Mouse (Mus musculus) c-Kit-negative CD71-positive TER-119-positive erythroid progenitor cells, embryonic 14.5 days (primary cell): ENCODE data around the gene Satb1.

ENCODE experiments used
- DNase-seq: peaks from one replicate; pipeline ENCODE4 v3.0.0-alpha.2; 2013; ENCODE audit warnings: low read depth, low spot score

The Satb1 gene

GRCm38 (mm10) chr17:51777813-51778212 lies 55.3 kb downstream of the Satb1 start:
- DNase-seq: no peak

DNA sequence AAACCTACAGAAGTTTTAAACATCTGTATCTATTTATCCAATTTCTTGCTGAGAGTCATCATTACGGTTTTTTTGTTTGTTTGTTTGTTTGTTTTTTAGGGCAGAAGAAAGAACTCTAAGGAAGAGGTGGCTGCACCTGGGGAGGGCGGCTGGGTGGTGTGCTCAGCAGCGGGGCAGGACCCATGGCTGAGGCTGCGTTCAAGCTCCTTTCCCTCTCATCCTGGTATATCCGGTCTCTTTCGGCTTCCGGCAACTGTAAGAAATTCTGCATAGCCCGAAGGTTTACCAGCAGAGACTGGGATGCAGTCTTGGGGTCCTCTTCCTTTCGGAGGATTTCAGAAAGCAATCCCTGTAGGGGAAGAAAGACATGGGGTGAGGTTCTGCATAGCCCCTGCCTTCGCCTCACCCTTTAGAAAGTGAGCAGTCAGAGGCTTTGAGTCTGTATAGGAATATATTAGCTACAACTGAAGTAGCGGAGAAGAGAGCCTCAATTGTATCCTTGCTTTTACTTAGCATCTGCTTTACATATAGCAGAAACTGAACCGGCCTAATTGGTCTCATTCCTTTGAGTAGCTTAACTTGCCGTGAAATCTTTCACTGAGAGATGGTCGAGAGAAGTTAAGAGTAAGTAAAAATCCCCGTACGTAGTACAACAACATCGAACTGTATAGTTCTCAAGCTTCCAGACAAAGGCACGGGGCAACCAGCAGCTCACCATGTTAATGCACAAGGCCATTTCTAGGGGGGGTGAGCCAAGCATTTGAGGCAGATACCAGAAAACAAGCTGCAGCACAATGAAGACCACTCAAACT lies 57.8 kb downstream of the Satb1 start:
- no peak for DNase-seq

GRCm38 (mm10) chr17:51763600-51763999 lies 69.5 kb downstream of the Satb1 start:
- no peak for DNase-seq

GRCm38 (mm10) chr17:51762503-51762902 lies 70.6 kb downstream of the Satb1 start:
- no peak for DNase-seq

DNA sequence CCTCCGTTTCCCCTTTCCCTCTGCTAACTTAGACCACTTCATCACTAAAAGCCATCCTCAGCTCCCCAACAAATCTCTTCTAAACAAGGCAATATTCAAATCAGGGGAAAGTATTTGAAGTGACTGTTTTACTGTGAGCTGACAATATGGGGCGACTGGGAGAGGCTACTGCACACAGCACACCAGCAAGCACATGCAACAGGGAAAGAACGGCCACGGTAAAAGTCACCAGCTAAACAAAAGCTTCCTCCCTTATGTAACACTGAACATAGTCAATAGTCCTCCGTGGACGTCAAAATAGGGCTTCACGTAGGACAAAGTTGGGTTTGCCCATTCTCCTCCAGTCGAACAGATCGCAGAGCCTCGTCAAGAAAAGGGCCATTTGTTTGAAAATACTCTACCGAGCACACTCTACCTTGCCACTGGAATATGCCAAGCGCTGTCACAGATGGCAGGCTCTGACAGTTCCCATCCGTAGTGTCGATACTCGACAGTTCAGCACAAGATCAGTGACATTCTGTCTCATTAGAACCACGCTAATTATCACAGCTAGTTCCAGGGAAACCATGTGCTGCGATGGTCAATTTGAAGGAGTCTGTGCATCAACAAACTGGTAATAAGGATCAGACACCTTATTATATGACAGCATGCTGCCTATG lies 72.0 kb downstream of the Satb1 start:
- DNase-seq: no peak

GRCm38 (mm10) chr17:51760251-51760887 lies 72.7 kb downstream of the Satb1 start:
- DNase-seq: no peak

DNA sequence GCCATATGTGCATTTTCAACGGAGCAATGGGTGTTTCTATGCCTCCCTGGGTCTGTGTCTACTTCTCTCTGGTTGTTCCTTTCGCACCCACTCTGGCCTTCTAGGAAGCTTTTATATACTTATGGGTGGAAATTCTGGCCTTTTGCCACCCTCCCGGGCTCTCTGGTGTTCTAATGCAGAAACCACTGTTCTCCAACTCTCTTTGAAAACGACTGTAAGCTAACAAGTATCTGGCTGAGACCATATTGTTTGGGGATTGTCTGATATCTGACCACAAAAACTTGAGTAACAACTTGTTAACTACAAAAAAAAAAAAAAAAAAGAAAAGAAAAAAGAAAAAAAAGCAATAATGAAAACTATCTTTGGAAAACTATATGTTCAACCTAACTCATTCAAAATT lies 73.6 kb downstream of the Satb1 start:
- no peak for DNase-seq

DNA sequence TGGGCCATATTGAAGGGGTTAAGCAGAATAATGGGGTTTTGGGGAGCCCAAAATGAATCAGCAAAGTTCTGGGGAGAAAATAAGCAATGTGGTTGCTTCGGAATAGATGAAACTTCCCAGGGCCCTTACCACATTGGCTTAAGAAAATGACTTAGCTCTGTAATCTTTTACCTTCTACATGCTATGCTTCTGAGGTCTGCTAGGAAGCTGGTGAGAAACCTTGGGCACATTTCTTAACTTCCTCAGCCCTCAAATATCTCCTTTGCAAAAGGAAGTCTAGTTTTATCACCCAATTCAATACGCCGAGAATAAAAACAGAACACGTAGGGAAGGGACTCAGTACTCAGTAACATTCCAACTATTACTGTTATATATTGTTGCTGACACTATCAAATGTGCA lies 80.9 kb downstream of the Satb1 start:
- no peak for DNase-seq

DNA sequence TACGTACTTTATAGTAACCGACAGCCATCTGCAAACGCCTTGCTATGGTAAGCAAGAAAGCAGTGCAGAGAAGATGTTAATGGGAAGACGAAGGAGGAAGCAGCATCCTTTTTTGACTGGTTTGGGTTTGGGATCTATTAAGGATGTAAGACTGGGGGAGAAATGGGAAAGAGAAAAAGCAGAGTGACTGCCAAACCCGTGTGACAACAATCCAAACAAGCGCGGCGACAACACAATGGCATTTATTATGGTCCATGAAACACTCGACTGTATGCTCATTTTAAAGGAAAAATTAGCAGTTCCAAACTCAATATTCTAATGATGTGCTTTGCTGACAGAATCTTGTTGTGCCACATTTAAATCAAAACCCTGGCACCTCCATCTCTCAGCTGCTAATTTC lies 85.9 kb downstream of the Satb1 start:
- DNase-seq: no peak

- no peak for DNase-seq
Measured at GRCm38 (mm10) chr17:51742502-51742901, 90.6 kb downstream of the Satb1 start.

- no peak for DNase-seq
Measured at GRCm38 (mm10) chr17:51741126-51741525, 92.0 kb downstream of the Satb1 start.

- no peak for DNase-seq
Measured at GRCm38 (mm10) chr17:51740246-51740645, 92.8 kb downstream of the Satb1 start.

GRCm38 (mm10) chr17:51724486-51724885 lies 108.6 kb downstream of the Satb1 start:
- no peak for DNase-seq

GRCm38 (mm10) chr17:51695711-51696110 lies 137.4 kb downstream of the Satb1 start:
- DNase-seq: no peak

GRCm38 (mm10) chr17:51695271-51695670 lies 137.8 kb downstream of the Satb1 start:
- DNase-seq: no peak

DNA sequence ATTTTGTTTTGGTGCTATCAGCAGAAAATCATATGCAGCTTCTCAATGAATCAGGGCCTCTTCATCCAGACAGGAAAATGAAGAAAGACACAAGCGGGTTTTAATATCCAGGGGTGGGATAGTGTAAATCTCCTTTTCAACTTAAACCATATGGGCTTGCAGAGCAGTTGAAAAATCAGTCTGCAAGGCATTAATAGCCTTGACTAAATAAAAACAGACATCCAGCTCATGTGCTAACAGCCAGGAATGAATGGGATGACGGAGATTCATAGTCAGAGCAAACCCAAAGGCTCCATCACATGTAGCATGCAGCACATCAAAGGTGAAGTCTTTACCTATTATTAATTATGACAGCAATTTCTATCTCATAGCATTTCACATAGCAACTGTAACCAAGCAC lies 142.6 kb downstream of the Satb1 start:
- no peak for DNase-seq

DNA sequence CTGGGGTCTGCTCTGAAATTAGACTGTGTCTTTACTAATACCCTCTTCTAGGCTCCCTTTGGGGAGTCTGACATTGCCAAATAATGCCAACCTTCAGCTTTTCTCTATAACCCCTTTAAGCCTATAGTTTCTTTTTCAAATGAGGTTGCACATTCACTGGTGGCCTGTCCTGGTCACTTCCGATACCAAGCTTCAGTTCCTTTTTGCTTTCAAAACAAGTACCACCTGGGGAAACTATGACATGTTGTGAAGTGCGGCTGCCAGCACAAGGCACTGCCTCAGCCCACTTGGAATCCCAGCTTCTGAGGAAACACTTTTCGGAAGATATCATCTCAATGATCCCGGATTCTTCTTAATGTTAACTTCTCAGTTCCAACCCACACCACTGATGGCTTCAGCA lies 145.9 kb downstream of the Satb1 start:
- no peak for DNase-seq
